In genomic region chr6:85153970-85154540, GRCm38 (mm10) we compare ENCODE assay signal across 9 mouse cellular contexts. TPM values are rescaled to one million over a fixed set of nuclear protein-coding genes. Genes with fewer than 3 reads are reported as not detected.
DNase-seq lines count a peak whose midpoint lies in the region; TF ChIP-seq lines count a peak whose summit lies in the region.
"Had no signal": no experiment of that assay in that cellular context is flagged by ENCODE, and none has a peak within 500 bp of the region (broad histone marks: within the 10 kb centered on the region; RNA-seq: fewer than 3 reads in every experiment).

No protein-coding gene starts in this region.

- 21% methylated on average over 9 of the region's 9 CpGs for WGBS in large intestine, adult 2 months

- intact Hi-C loops in heart, postnatal 36 days (cut with DNase I): loop anchor here (2.0 kb wide), 2 partner anchors 17 to 85 kb away; partner anchors contain the start of gene Spr

- TF ChIP-seq CTCF in bone marrow macrophage, adult 2 months (IDR thresholded peaks at IDR 0.05; ENCODE audit: low read depth, low read length): peak; percentile 65

- H3K27ac ChIP-seq in bone marrow macrophage, adult 2 months (ENCODE audit: insufficient read depth, low read depth, low read length): no peak overlapping the region

- TF ChIP-seq POLR2A in bone marrow macrophage, adult 2 months (IDR thresholded peaks at IDR 0.05; ENCODE audit: borderline replicate concordance, low read depth, low read length): no peak

- H3K4me1 ChIP-seq in bone marrow macrophage, adult 2 months (ENCODE audit: control insufficient read depth, insufficient read depth, low read length): peaks cover 11% of the 10 kb centered on the region

- H3K4me3 ChIP-seq in bone marrow macrophage, adult 2 months (ENCODE audit: insufficient read depth, low read length): no peak overlapping the region

- DNase-seq in CD8-positive naive resting alpha-beta T cell, adult 2 months (ENCODE audit: low read depth in 2 of 2, low spot score in 2 of 2): peak; percentile 25 to 40
- peak; percentile 73 for DNase-seq in fibroblast of lung, adult 2 months (ENCODE audit: low read depth)
- peak; percentile 63 to 66 for DNase-seq in heart, postnatal 36 days
- DNase-seq in large intestine, adult 2 months (ENCODE audit: low read depth, low spot score): peak; percentile 33
- peak; percentile 74 to 83 for DNase-seq in lung, adult 18-20 months
- DNase-seq in ovary, adult 18-20 months (ENCODE audit: low spot score): peak; percentile 67
- DNase-seq in thymus, postnatal 14 days: peak; percentile 82

RNA-seq across cellular contexts. Expression of gene Spr, which starts 16.5 kb away (rescaled TPM):
- 26.6 and 32.9 TPM in 2 replicates for polyA plus RNA-seq in bone marrow macrophage, adult 2 months (2012; ENCODE audit: insufficient read depth, insufficient read length, missing spikeins)
- 10 to 100 TPM; 82.3 to 83.8 TPM for total RNA-seq in heart, postnatal 36 days (2021)
- polyA plus RNA-seq in large intestine, adult 2 months (2012; rRNA removed): 35.1 and 38.7 TPM in 2 replicates

RNA-seq across cellular contexts. Expression of gene Emx1, which starts 33.2 kb away (rescaled TPM):
- not detected in 2 replicates for polyA plus RNA-seq in bone marrow macrophage, adult 2 months (2012; ENCODE audit: insufficient read depth, insufficient read length, missing spikeins)
- total RNA-seq in heart, postnatal 36 days (2021): not detected
- polyA plus RNA-seq in large intestine, adult 2 months (2012; rRNA removed): not detected in 2 replicates
- total RNA-seq: gastrocnemius, postnatal 36 days had no signal
